Mouse (Mus musculus): ENCODE measurements around the gene Hps6. TPM values are rescaled to one million over a fixed set of nuclear protein-coding genes. Genes with fewer than 3 reads are reported as not detected.

Gene Hps6
- total and polyA plus RNA-seq, 3 experiments: 4.1 to 15.0 (median 7.6) TPM

DNA sequence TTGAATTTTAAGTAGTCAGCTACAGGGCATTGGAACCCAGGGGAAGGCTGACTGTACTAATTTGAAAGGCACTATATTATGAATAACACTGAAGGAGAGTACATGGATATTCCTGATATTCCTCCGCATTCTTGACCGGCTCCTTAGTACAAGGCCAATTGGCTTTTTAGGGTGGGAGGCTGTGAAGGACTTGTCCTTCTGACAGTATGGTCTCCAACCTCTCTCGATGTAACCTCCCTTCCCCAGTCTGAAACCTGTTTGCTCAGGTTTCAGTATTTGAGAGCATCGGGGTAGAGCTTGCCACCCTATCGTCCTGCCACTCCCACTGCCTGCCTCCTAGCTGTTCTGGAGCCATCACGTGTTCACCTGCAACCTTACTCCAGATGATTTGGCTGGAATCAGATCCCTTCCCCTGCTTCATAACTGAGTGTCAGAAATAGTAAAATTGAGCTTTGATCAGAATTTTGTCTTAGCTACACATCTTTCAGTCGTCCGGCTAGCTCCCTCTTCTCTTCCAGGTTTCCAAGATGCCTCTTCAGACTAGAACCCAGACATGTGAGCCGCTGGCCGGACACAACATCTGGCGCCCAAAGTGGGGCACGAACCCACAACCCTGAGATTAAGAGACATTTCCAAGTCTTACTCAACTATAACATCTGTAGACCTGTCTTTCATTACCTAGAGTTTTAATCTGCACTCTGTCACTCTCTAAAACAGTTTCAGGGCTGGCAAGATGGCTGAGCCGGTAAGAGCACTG lies 9.1 kb upstream of the Hps6 start:
- H3K9me3 ChIP-seq (replicated peaks): peaks cover 4% of the 10 kb centered on the region; the same call in 1 of the 2 replicates
- peaks cover 18% of the 10 kb centered on the region for H3K4me1 ChIP-seq (ENCODE audit: insufficient read depth, low read depth, low read length)
- ATAC-seq (ENCODE audit: extremely low read depth, insufficient number of reproducible peaks, low FRiP score, poor library complexity, severe bottlenecking) (no peak), DNase-seq (ENCODE audit: low spot score) (no peak)
- H3K4me3 ChIP-seq (ENCODE audit: low read depth, low read length): no peak overlapping the region
- peaks cover 17% of the 10 kb centered on the region for H3K36me3 ChIP-seq (replicated peaks)
- no peaks in the 10 kb centered on the region for H3K27me3 ChIP-seq (ENCODE audit: insufficient read depth, low read length)
- TF ChIP-seq POLR2AphosphoS5 (IDR thresholded peaks at IDR 0.05; ENCODE audit: insufficient replicate concordance, low read depth, low read length): no peak
- TF ChIP-seq GATA1 (IDR thresholded peaks at IDR 0.05; ENCODE audit: borderline replicate concordance, low read length): no peak

DNA sequence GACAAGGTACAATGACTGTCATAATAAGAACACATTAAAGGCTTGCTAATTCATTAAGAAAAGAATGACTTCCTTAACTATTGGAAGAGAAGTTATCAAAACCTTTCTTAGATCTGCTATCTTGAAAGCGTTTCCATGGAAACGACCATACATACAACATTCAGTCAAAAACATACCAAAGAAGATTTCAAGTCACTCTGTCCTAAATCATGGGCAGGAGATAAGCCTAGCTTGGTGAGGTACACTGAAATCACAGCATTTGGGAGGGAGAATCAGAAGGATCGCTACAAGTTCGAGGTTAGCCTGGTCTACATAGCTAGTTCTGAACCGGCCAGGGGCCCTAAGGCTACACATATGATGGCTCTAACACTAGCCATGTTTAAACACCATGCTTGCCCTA lies 5.9 kb upstream of the Hps6 start:
- Histone ChIP-seq H3K4me1 (ENCODE audit: insufficient read depth, low read depth, low read length) (peaks cover 21% of the 10 kb centered on the region), H3K4me3 (ENCODE audit: low read depth, low read length) (peak overlapping the region; percentile 80), H3K27me3 (ENCODE audit: insufficient read depth, low read length) (no peaks in the 10 kb centered on the region), H3K36me3 (replicated peaks) (peaks cover 6% of the 10 kb centered on the region), H3K9me3 (replicated peaks) (peaks cover 4% of the 10 kb centered on the region; the same call in 1 of the 2 replicates)
- no peak for ATAC-seq (ENCODE audit: extremely low read depth, insufficient number of reproducible peaks, low FRiP score, poor library complexity, severe bottlenecking)
- no peak for DNase-seq (ENCODE audit: low spot score)
- TF ChIP-seq POLR2AphosphoS5 (IDR thresholded peaks at IDR 0.05; ENCODE audit: insufficient replicate concordance, low read depth, low read length) (no peak), TAL1 (conservative IDR thresholded peaks at IDR 0.05; ENCODE audit: low read depth, low read length) (no peak), CTCF (IDR thresholded peaks at IDR 0.05; ENCODE audit: low read depth, low read length) (no peak), GATA1 (IDR thresholded peaks at IDR 0.05; ENCODE audit: borderline replicate concordance, low read length) (no peak), GATA2 (IDR thresholded peaks at IDR 0.05; ENCODE audit: borderline replicate concordance, low read depth, low read length) (no peak)

GRCm38 (mm10) chr19:45997785-45998693 lies 5.3 kb upstream of the Hps6 start, which contains the start of gene Armh3:
Armh3 (minus strand) TSS chr19:45998488.
- Histone ChIP-seq H3K9me3 (replicated peaks) (peaks cover 4% of the 10 kb centered on the region; the same call in 1 of the 2 replicates), H3K27me3 (ENCODE audit: insufficient read depth, low read length) (no peaks in the 10 kb centered on the region), H3K36me3 (replicated peaks) (peaks cover 6% of the 10 kb centered on the region), H3K4me3 (ENCODE audit: low read depth, low read length) (peak within 1 kb of the TSS; percentile 80), H3K4me1 (ENCODE audit: insufficient read depth, low read depth, low read length) (peaks cover 26% of the 10 kb centered on the region)
- peak; percentile 91 for DNase-seq (ENCODE audit: low spot score)
- ATAC-seq (ENCODE audit: extremely low read depth, insufficient number of reproducible peaks, low FRiP score, poor library complexity, severe bottlenecking): peak; percentile 67
- TF ChIP-seq POLR2AphosphoS5 (IDR thresholded peaks at IDR 0.05; ENCODE audit: insufficient replicate concordance, low read depth, low read length) (no peak), CTCF (IDR thresholded peaks at IDR 0.05; ENCODE audit: low read depth, low read length) (no peak), TAL1 (conservative IDR thresholded peaks at IDR 0.05; ENCODE audit: low read depth, low read length) (no peak), GATA2 (IDR thresholded peaks at IDR 0.05; ENCODE audit: borderline replicate concordance, low read depth, low read length) (no peak), GATA1 (IDR thresholded peaks at IDR 0.05; ENCODE audit: borderline replicate concordance, low read length) (no peak)

- ATAC-seq (ENCODE audit: extremely low read depth, insufficient number of reproducible peaks, low FRiP score, poor library complexity, severe bottlenecking): no peak
- peaks cover 4% of the 10 kb centered on the region; the same call in 1 of the 2 replicates for H3K9me3 ChIP-seq (replicated peaks)
- H3K27me3 ChIP-seq (ENCODE audit: insufficient read depth, low read length): no peaks in the 10 kb centered on the region
- DNase-seq (ENCODE audit: low spot score): no peak
- H3K4me3 ChIP-seq (ENCODE audit: low read depth, low read length): peak overlapping the region; percentile 80
- H3K36me3 ChIP-seq (replicated peaks): peaks cover 6% of the 10 kb centered on the region
- H3K4me1 ChIP-seq (ENCODE audit: insufficient read depth, low read depth, low read length): peaks cover 29% of the 10 kb centered on the region
- TF ChIP-seq TAL1 (conservative IDR thresholded peaks at IDR 0.05; ENCODE audit: low read depth, low read length): no peak
- TF ChIP-seq POLR2AphosphoS5 (IDR thresholded peaks at IDR 0.05; ENCODE audit: insufficient replicate concordance, low read depth, low read length): no peak
- TF ChIP-seq GATA2 (IDR thresholded peaks at IDR 0.05; ENCODE audit: borderline replicate concordance, low read depth, low read length): no peak
- TF ChIP-seq GATA1 (IDR thresholded peaks at IDR 0.05; ENCODE audit: borderline replicate concordance, low read length): no peak
- no peak for TF ChIP-seq CTCF (IDR thresholded peaks at IDR 0.05; ENCODE audit: low read depth, low read length)
Measured at GRCm38 (mm10) chr19:45998694-45999217, 4.6 kb upstream of the Hps6 start.

GRCm38 (mm10) chr19:45999378-45999777 lies 3.9 kb upstream of the Hps6 start:
- TF ChIP-seq GATA2 (IDR thresholded peaks at IDR 0.05; ENCODE audit: borderline replicate concordance, low read depth, low read length) (no peak), TAL1 (conservative IDR thresholded peaks at IDR 0.05; ENCODE audit: low read depth, low read length) (no peak), POLR2AphosphoS5 (IDR thresholded peaks at IDR 0.05; ENCODE audit: insufficient replicate concordance, low read depth, low read length) (no peak), GATA1 (IDR thresholded peaks at IDR 0.05; ENCODE audit: borderline replicate concordance, low read length) (no peak), CTCF (IDR thresholded peaks at IDR 0.05; ENCODE audit: low read depth, low read length) (no peak)
- peaks cover 36% of the 10 kb centered on the region for H3K4me1 ChIP-seq (ENCODE audit: insufficient read depth, low read depth, low read length)
- no peaks in the 10 kb centered on the region for H3K27me3 ChIP-seq (ENCODE audit: insufficient read depth, low read length)
- H3K36me3 ChIP-seq (replicated peaks): peaks cover 11% of the 10 kb centered on the region
- H3K4me3 ChIP-seq (ENCODE audit: low read depth, low read length): no peak overlapping the region
- DNase-seq (ENCODE audit: low spot score): no peak
- 0 out of 2 replicates have a peak, but pooled peaks cover 2% of the 10 kb centered on the region for H3K9me3 ChIP-seq (replicated peaks)
- no peak for ATAC-seq (ENCODE audit: extremely low read depth, insufficient number of reproducible peaks, low FRiP score, poor library complexity, severe bottlenecking)

DNA sequence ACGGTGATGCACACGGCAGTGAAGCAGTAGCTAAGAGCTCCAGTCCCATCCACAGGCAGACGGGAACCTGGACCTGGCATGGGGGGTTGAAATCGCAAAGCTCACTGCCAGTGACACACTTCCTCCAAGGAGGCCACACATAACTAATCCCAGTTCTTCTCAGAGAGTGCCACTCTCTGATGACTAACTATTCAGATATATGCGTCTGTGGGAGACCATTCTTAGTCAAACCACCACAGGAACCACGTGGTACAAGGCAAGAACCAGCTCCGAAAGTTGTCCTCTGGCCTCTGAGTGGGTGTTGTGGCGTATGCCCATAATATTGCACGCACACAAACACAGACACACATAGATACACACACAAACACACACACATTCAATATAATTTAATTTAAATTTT lies 1.0 kb upstream of the Hps6 start:
- Histone ChIP-seq H3K9me3 (replicated peaks) (no peaks in the 10 kb centered on the region), H3K27me3 (ENCODE audit: insufficient read depth, low read length) (no peaks in the 10 kb centered on the region), H3K4me3 (ENCODE audit: low read depth, low read length) (no peak overlapping the region), H3K36me3 (replicated peaks) (peaks cover 33% of the 10 kb centered on the region), H3K4me1 (ENCODE audit: insufficient read depth, low read depth, low read length) (peaks cover 50% of the 10 kb centered on the region)
- ATAC-seq (ENCODE audit: extremely low read depth, insufficient number of reproducible peaks, low FRiP score, poor library complexity, severe bottlenecking) (no peak), DNase-seq (ENCODE audit: low spot score) (no peak)
- no peak for TF ChIP-seq GATA1 (IDR thresholded peaks at IDR 0.05; ENCODE audit: borderline replicate concordance, low read length)
- no peak for TF ChIP-seq POLR2AphosphoS5 (IDR thresholded peaks at IDR 0.05; ENCODE audit: insufficient replicate concordance, low read depth, low read length)
- TF ChIP-seq GATA2 (IDR thresholded peaks at IDR 0.05; ENCODE audit: borderline replicate concordance, low read depth, low read length): no peak
- TF ChIP-seq CTCF (IDR thresholded peaks at IDR 0.05; ENCODE audit: low read depth, low read length): no peak
- TF ChIP-seq TAL1 (conservative IDR thresholded peaks at IDR 0.05; ENCODE audit: low read depth, low read length): no peak

Measured in G1E (cell line).